In genomic region chr9:119107566-119107965, GRCm38 (mm10) we compare ENCODE assay signal across 10 mouse cellular contexts. TPM values are rescaled to one million over a fixed set of nuclear protein-coding genes. Genes with fewer than 3 reads are reported as not detected.
DNase-seq lines count a peak whose midpoint lies in the region; ATAC-seq and TF ChIP-seq lines count a peak whose summit lies in the region.
"Had no signal": no experiment of that assay in that cellular context is flagged by ENCODE, and none has a peak within 500 bp of the region (broad histone marks: within the 10 kb centered on the region; RNA-seq: fewer than 3 reads in every experiment).

No protein-coding gene starts in this region.

- no peak overlapping the region for H3K27ac ChIP-seq in neural tube, embryonic 11.5 days (ENCODE audit: low read depth, low read length)
- H3K27ac ChIP-seq in cortical plate, adult 2 months (ENCODE audit: insufficient read depth, low read length), result no peak overlapping the region
- H3K27ac ChIP-seq: stomach, embryonic 15.5 days had no signal

- no peak overlapping the region for H3K4me3 ChIP-seq in neural tube, embryonic 11.5 days (ENCODE audit: low read depth, low read length)
- H3K4me3 ChIP-seq in cortical plate, adult 2 months (ENCODE audit: insufficient read depth, low read length), result no peak overlapping the region
- H3K4me3 ChIP-seq: stomach, embryonic 15.5 days had no signal

- 90% methylated on average over 4 of the region's 4 CpGs for WGBS in neural tube, embryonic 11.5 days

- 0 out of 2 replicates have a peak, but pooled peaks cover 4% of the 10 kb centered on the region for H3K4me1 ChIP-seq in neural tube, embryonic 11.5 days (ENCODE audit: control insufficient read depth, insufficient read depth, low read length)
- H3K4me1 ChIP-seq in cortical plate, adult 2 months (ENCODE audit: control insufficient read depth, insufficient read depth, low read length), result peaks cover 2% of the 10 kb centered on the region; the same call in 1 of the 2 replicates

- no peak overlapping the region for H3K4me2 ChIP-seq in neural tube, embryonic 11.5 days (ENCODE audit: low read depth)
- H3K4me2 ChIP-seq: stomach, embryonic 15.5 days had no signal

- TF ChIP-seq POLR2A in cortical plate, adult 2 months (IDR thresholded peaks at IDR 0.05; ENCODE audit: extremely low read depth, insufficient read depth, low read length), result no peak

- intact Hi-C loops in gastrocnemius, postnatal 36 days (cut with DNase I), result loop anchor here (5.0 kb wide), 1 partner anchor 170 kb away; no protein-coding TSS in a partner anchor

- H3K27me3 ChIP-seq in neural tube, embryonic 11.5 days (ENCODE audit: control insufficient read depth, insufficient read depth, low read length), result no peaks in the 10 kb centered on the region
- H3K27me3 ChIP-seq: stomach, embryonic 15.5 days had no signal

- H3K36me3 ChIP-seq in neural tube, embryonic 11.5 days (ENCODE audit: control insufficient read depth, insufficient read depth, low read length), result no peaks in the 10 kb centered on the region
- H3K36me3 ChIP-seq: stomach, embryonic 15.5 days had no signal

- peak; percentile 39 for DNase-seq in gastrocnemius, adult 18-20 months (ENCODE audit: low spot score)
- no peak for DNase-seq in gastrocnemius, postnatal 36 days
- DNase-seq in neural tube, embryonic 11.5 days (ENCODE audit: low spot score), result peak; percentile 52
- DNase-seq in neural tube, embryonic 10.5 days (ENCODE audit: extremely low spot score, low spot score), result no peak
- no peak for DNase-seq in B cell, adult 2 months
- no peak for DNase-seq in T-cell, adult 2 months (ENCODE audit: low spot score)

- TF ChIP-seq CTCF in cortical plate, adult 2 months (IDR thresholded peaks at IDR 0.05; ENCODE audit: extremely low read depth, insufficient read depth, low read length), result peak; percentile 45

- H3K9me3 ChIP-seq in neural tube, embryonic 11.5 days (ENCODE audit: control insufficient read depth, low read length), result no peaks in the 10 kb centered on the region
- H3K9me3 ChIP-seq: stomach, embryonic 15.5 days had no signal

- ATAC-seq in neural tube, embryonic 11.5 days (ENCODE audit: insufficient read depth, low FRiP score, low TSS enrichment), result no peak
- peak; percentile 68; the same call in 1 of the 2 replicates for ATAC-seq in megakaryocyte-erythroid progenitor cell, adult 5-6 weeks (replicated peaks; ENCODE audit: low FRiP score, low TSS enrichment, poor library complexity, severe bottlenecking)

- H3K9ac ChIP-seq in neural tube, embryonic 11.5 days (ENCODE audit: low read length), result no peak overlapping the region
- H3K9ac ChIP-seq: stomach, embryonic 15.5 days had no signal

RNA-seq across cellular contexts. Expression of gene Dlec1, which starts 5.3 kb away (rescaled TPM):
- total RNA-seq in gastrocnemius, adult 18-20 months (2021), result not detected
- not detected for total RNA-seq in gastrocnemius, postnatal 36 days (2021)
- polyA plus RNA-seq in neural tube, embryonic 11.5 days (2014; fragmentation: Nextera tagmentation; extraction: Ambion mirVana), result 0.92 and 0.97 TPM in 2 replicates
- 4.4 and 4.6 TPM in 2 replicates for polyA plus RNA-seq in cortical plate, adult 2 months (2012; rRNA removed)
- total RNA-seq in megakaryocyte-erythroid progenitor cell, adult 5-6 weeks (2014; fragmentation: Nextera tagmentation), result not detected in 2 replicates
- total RNA-seq in megakaryocyte-erythroid progenitor cell, adult 5-6 weeks (2017), result 0.65 TPM in 1 of 2 replicates, not detected in the other

RNA-seq across cellular contexts. Expression of gene Plcd1, which starts 14.3 kb away (rescaled TPM):
- 1 to 10 TPM; 5.5 to 6.3 TPM for total RNA-seq in gastrocnemius, adult 18-20 months (2021)
- total RNA-seq in gastrocnemius, postnatal 36 days (2021), result 1 to 10 TPM; 8.2 to 9.0 TPM
- polyA plus RNA-seq in neural tube, embryonic 11.5 days (2014; fragmentation: Nextera tagmentation; extraction: Ambion mirVana), result 26.3 and 30.5 TPM in 2 replicates
- 21.7 and 24.2 TPM in 2 replicates for polyA plus RNA-seq in cortical plate, adult 2 months (2012; rRNA removed)
- not detected in 2 replicates for total RNA-seq in megakaryocyte-erythroid progenitor cell, adult 5-6 weeks (2014; fragmentation: Nextera tagmentation)
- not detected in 2 replicates for total RNA-seq in megakaryocyte-erythroid progenitor cell, adult 5-6 weeks (2017)

RNA-seq across cellular contexts. Expression of gene Acaa1b, which starts 49.3 kb away (rescaled TPM):
- 1 to 10 TPM; 1.2 to 1.5 TPM for total RNA-seq in gastrocnemius, adult 18-20 months (2021)
- total RNA-seq in gastrocnemius, postnatal 36 days (2021), result under 1 TPM; 0.31 to 0.54 TPM
- polyA plus RNA-seq in neural tube, embryonic 11.5 days (2014; fragmentation: Nextera tagmentation; extraction: Ambion mirVana), result 1.2 and 1.4 TPM in 2 replicates
- polyA plus RNA-seq in cortical plate, adult 2 months (2012; rRNA removed), result 1.0 and 1.5 TPM in 2 replicates
- not detected in 2 replicates for total RNA-seq in megakaryocyte-erythroid progenitor cell, adult 5-6 weeks (2014; fragmentation: Nextera tagmentation)
- total RNA-seq in megakaryocyte-erythroid progenitor cell, adult 5-6 weeks (2017), result not detected in 2 replicates
- total RNA-seq: hematopoietic stem cell, adult 5-6 weeks had no signal

RNA-seq across cellular contexts. Expression of gene Gm47289, which starts 51.4 kb away (rescaled TPM):
- not detected for total RNA-seq in gastrocnemius, adult 18-20 months (2021)
- not detected for total RNA-seq in gastrocnemius, postnatal 36 days (2021)
- polyA plus RNA-seq in neural tube, embryonic 11.5 days (2014; fragmentation: Nextera tagmentation; extraction: Ambion mirVana), result not detected in 2 replicates
- not detected in 2 replicates for polyA plus RNA-seq in cortical plate, adult 2 months (2012; rRNA removed)
- total RNA-seq in megakaryocyte-erythroid progenitor cell, adult 5-6 weeks (2014; fragmentation: Nextera tagmentation), result not detected in 2 replicates
- not detected in 2 replicates for total RNA-seq in megakaryocyte-erythroid progenitor cell, adult 5-6 weeks (2017)
- total RNA-seq: hematopoietic stem cell, adult 5-6 weeks had no signal
- polyA plus RNA-seq: stomach, embryonic 15.5 days had no signal

RNA-seq across cellular contexts. Expression of gene Vill, which starts 55.0 kb away (rescaled TPM):
- under 1 TPM in 1 of 2 experiments, not detected in 1; 0.23 TPM for total RNA-seq in gastrocnemius, adult 18-20 months (2021)
- under 1 TPM; 0.18 to 0.81 TPM for total RNA-seq in gastrocnemius, postnatal 36 days (2021)
- polyA plus RNA-seq in neural tube, embryonic 11.5 days (2014; fragmentation: Nextera tagmentation; extraction: Ambion mirVana), result 12.1 and 12.2 TPM in 2 replicates
- polyA plus RNA-seq in cortical plate, adult 2 months (2012; rRNA removed), result 15.1 and 19.4 TPM in 2 replicates
- 7.2 TPM in 1 of 2 replicates, not detected in the other for total RNA-seq in megakaryocyte-erythroid progenitor cell, adult 5-6 weeks (2014; fragmentation: Nextera tagmentation)
- 8.7 and 11.9 TPM in 2 replicates for total RNA-seq in megakaryocyte-erythroid progenitor cell, adult 5-6 weeks (2017)

Comparison
In these comparisons a context has a peak if more than half of its experiments do, and no peak if none do; other contexts are left out.
1. DNase-seq: peak in gastrocnemius, adult 18-20 months (single experiment) and neural tube, embryonic 11.5 days (single experiment); none in gastrocnemius, postnatal 36 days (0 of 2), neural tube, embryonic 10.5 days (single experiment), B cell, adult 2 months (0 of 2) and T-cell, adult 2 months (single experiment).
2. RNA of gene Plcd1, which starts 14.3 kb away (total RNA-seq): 8.2 to 9.0 TPM in gastrocnemius, postnatal 36 days and 5.5 to 6.3 TPM in gastrocnemius, adult 18-20 months; not detected in megakaryocyte-erythroid progenitor cell, adult 5-6 weeks; every median in the first group is over 4 times any median in the second.